Mouse (Mus musculus) hindbrain, embryonic 13.5 days (tissue): ENCODE data around the gene Ppbp. TPM values are rescaled to one million over a fixed set of nuclear protein-coding genes. Genes with fewer than 3 reads are reported as not detected.
A peak's percentile ranks its signal among the peaks of the same experiment; 100 is the strongest.

Source experiments
- ATAC-seq: fragments of 200-750 bp; cut with Nextera tagmentation; 2 replicates; pipeline ENCODE4 v1.8.0; 2017; ENCODE audit warnings: moderate TSS enrichment; ENCODE audit not compliant: low FRiP score
- H3K27ac ChIP-seq: fragments of 300-500 bp; sonication (generic); 2 replicates; pipeline ENCODE4 v1.5.1; 2015; ENCODE audit warnings: inconsistent platforms, mild to moderate bottlenecking, moderate library complexity
- H3K27me3 ChIP-seq: fragments of 300-500 bp; sonication (generic); 2 replicates; pipeline ENCODE4 v1.6.1; 2015; ENCODE audit warnings: mild to moderate bottlenecking, inconsistent platforms
- H3K36me3 ChIP-seq: fragments of 300-500 bp; sonication (generic); 2 replicates; pipeline ENCODE4 v1.6.1; 2015; ENCODE audit warnings: mild to moderate bottlenecking, inconsistent platforms
- H3K4me1 ChIP-seq: fragments of 300-500 bp; sonication (generic); replicated peaks from 2 replicates; pipeline ENCODE4 v1.6.1; 2015; ENCODE audit warnings: inconsistent platforms
- H3K4me2 ChIP-seq: fragments of 300-500 bp; sonication (generic); 2 replicates; pipeline ENCODE4 v1.6.1; 2015; ENCODE audit warnings: inconsistent platforms, mild to moderate bottlenecking, moderate library complexity
- H3K4me3 ChIP-seq: fragments of 300-500 bp; sonication (generic); 2 replicates; pipeline ENCODE4 v1.5.1; 2015; ENCODE audit warnings: mild to moderate bottlenecking, inconsistent platforms
- H3K9ac ChIP-seq: fragments of 300-500 bp; sonication (generic); 2 replicates; pipeline ENCODE4 v1.6.1; 2015; ENCODE audit warnings: mild to moderate bottlenecking, inconsistent platforms
- H3K9me3 ChIP-seq: fragments of 300-500 bp; sonication (generic); 2 replicates; pipeline ENCODE4 v1.6.1; 2016; ENCODE audit warnings: inconsistent platforms
- WGBS: fragments of 180-500 bp; shearing (Covaris S2); methylation state at CpG from one replicate; pipeline ENCODE4 v1.1.7; 2015; 5-methylcytosine and 5-hydroxymethylcytosine counted together
- polyA plus RNA-seq: library from polyadenylated mRNA; unstranded; fragments of >200 nt; fragmentation: Nextera tagmentation; extraction: Ambion mirVana; gene quantifications from 2 replicates; pipeline ENCODE4 v1.2.1, GENCODE M21; 2015

Gene Ppbp
- 4.0 and 4.4 TPM in 2 replicates for polyA plus RNA-seq

- Histone ChIP-seq H3K4me2 (no peak within 1 kb of the TSS), H3K9me3 (no peaks in the 10 kb centered on the region), H3K27ac (no peak within 1 kb of the TSS), H3K27me3 (no peaks in the 10 kb centered on the region), H3K4me1 (no peaks in the 10 kb centered on the region), H3K9ac (no peak within 1 kb of the TSS), H3K4me3 (no peak within 1 kb of the TSS), H3K36me3 (no peaks in the 10 kb centered on the region)
- no peak for ATAC-seq
- WGBS = 73% methylated on average over 3 of the region's 3 CpGs
Measured at GRCm38 (mm10) chr5:90768218-90768617, at the start of gene Ppbp. Gene Ppbp (plus strand): TSS chr5:90768518.

GRCm38 (mm10) chr5:90722656-90723055 is 45.7 kb upstream of the Ppbp start:
- no peak for ATAC-seq
- H3K9me3 ChIP-seq = peaks cover 3% of the 10 kb centered on the region; the same call in 1 of the 2 replicates
- no peak overlapping the region for H3K27ac ChIP-seq
- WGBS = 93% methylated on average over 3 of the region's 3 CpGs
- H3K36me3 ChIP-seq = no peaks in the 10 kb centered on the region
- no peak overlapping the region for H3K4me3 ChIP-seq
- H3K4me2 ChIP-seq = no peak overlapping the region
- no peak overlapping the region for H3K9ac ChIP-seq
- H3K4me1 ChIP-seq = no peaks in the 10 kb centered on the region
- H3K27me3 ChIP-seq = no peaks in the 10 kb centered on the region

GRCm38 (mm10) chr5:90728254-90728653 is 40.1 kb upstream of the Ppbp start:
- no peak overlapping the region for H3K9ac ChIP-seq
- H3K4me1 ChIP-seq = no peaks in the 10 kb centered on the region
- WGBS = 73% methylated on average over 3 of the region's 3 CpGs
- ATAC-seq = no peak
- no peaks in the 10 kb centered on the region for H3K36me3 ChIP-seq
- no peak overlapping the region for H3K27ac ChIP-seq
- peaks cover 3% of the 10 kb centered on the region; the same call in 1 of the 2 replicates for H3K9me3 ChIP-seq
- no peaks in the 10 kb centered on the region for H3K27me3 ChIP-seq
- H3K4me3 ChIP-seq = no peak overlapping the region
- no peak overlapping the region for H3K4me2 ChIP-seq

- Histone ChIP-seq H3K4me1 (no peaks in the 10 kb centered on the region), H3K9ac (no peak overlapping the region), H3K4me2 (no peak overlapping the region), H3K4me3 (no peak overlapping the region), H3K27ac (no peak overlapping the region), H3K36me3 (no peaks in the 10 kb centered on the region), H3K9me3 (peaks cover 3% of the 10 kb centered on the region; the same call in 1 of the 2 replicates), H3K27me3 (no peaks in the 10 kb centered on the region)
- no peak for ATAC-seq
- 85% methylated on average over 4 of the region's 4 CpGs for WGBS
Measured at GRCm38 (mm10) chr5:90731480-90731879, 36.8 kb upstream of the Ppbp start.

- Histone ChIP-seq H3K9me3 (no peaks in the 10 kb centered on the region), H3K4me2 (no peak overlapping the region), H3K27me3 (no peaks in the 10 kb centered on the region), H3K36me3 (no peaks in the 10 kb centered on the region), H3K27ac (no peak overlapping the region), H3K4me3 (no peak overlapping the region), H3K4me1 (no peaks in the 10 kb centered on the region), H3K9ac (no peak overlapping the region)
- ATAC-seq = no peak
- 72% methylated on average over 4 of the region's 4 CpGs for WGBS
Measured at GRCm38 (mm10) chr5:90742029-90742428, 26.3 kb upstream of the Ppbp start.

GRCm38 (mm10) chr5:90753934-90754333 is 14.4 kb upstream of the Ppbp start:
- H3K27ac ChIP-seq = no peak overlapping the region
- no peak overlapping the region for H3K4me2 ChIP-seq
- 95% methylated on average over 1 of the region's 1 CpGs for WGBS
- H3K27me3 ChIP-seq = peaks cover 12% of the 10 kb centered on the region; the same call in 1 of the 2 replicates
- H3K4me3 ChIP-seq = no peak overlapping the region
- no peaks in the 10 kb centered on the region for H3K9me3 ChIP-seq
- peaks cover 10% of the 10 kb centered on the region for H3K4me1 ChIP-seq
- ATAC-seq = no peak
- no peak overlapping the region for H3K9ac ChIP-seq
- no peaks in the 10 kb centered on the region for H3K36me3 ChIP-seq

GRCm38 (mm10) chr5:90758020-90758605 is 10.2 kb upstream of the Ppbp start:
- H3K27ac ChIP-seq = no peak overlapping the region
- no peaks in the 10 kb centered on the region for H3K36me3 ChIP-seq
- no peak overlapping the region for H3K4me3 ChIP-seq
- H3K4me1 ChIP-seq = peaks cover 16% of the 10 kb centered on the region
- H3K27me3 ChIP-seq = peaks cover 32% of the 10 kb centered on the region
- WGBS = 48% methylated on average over 5 of the region's 5 CpGs
- H3K9ac ChIP-seq = no peak overlapping the region
- no peak overlapping the region for H3K4me2 ChIP-seq
- H3K9me3 ChIP-seq = no peaks in the 10 kb centered on the region
- ATAC-seq = no peak

GRCm38 (mm10) chr5:90759077-90760065 is 8.9 kb upstream of the Ppbp start, which contains the start of gene Cxcl5:
Gene Cxcl5 (plus strand): TSS chr5:90759360.
- Histone ChIP-seq H3K9ac (peak within 1 kb of the TSS; percentile 82), H3K36me3 (no peaks in the 10 kb centered on the region), H3K27me3 (peaks cover 32% of the 10 kb centered on the region), H3K9me3 (no peaks in the 10 kb centered on the region), H3K27ac (no peak within 1 kb of the TSS), H3K4me1 (peaks cover 16% of the 10 kb centered on the region), H3K4me3 (peak within 1 kb of the TSS; percentile 53), H3K4me2 (peak within 1 kb of the TSS; percentile 88)
- WGBS = 4% methylated on average over 32 of the region's 32 CpGs
- ATAC-seq = peak; percentile 82

- Histone ChIP-seq H3K9me3 (no peaks in the 10 kb centered on the region), H3K4me2 (no peak overlapping the region), H3K36me3 (no peaks in the 10 kb centered on the region), H3K27ac (no peak overlapping the region), H3K4me3 (no peak overlapping the region), H3K4me1 (peaks cover 16% of the 10 kb centered on the region), H3K27me3 (peaks cover 32% of the 10 kb centered on the region), H3K9ac (no peak overlapping the region)
- no peak for ATAC-seq
- WGBS = 53% methylated on average over 4 of the region's 4 CpGs
Measured at GRCm38 (mm10) chr5:90760303-90760702, 8.0 kb upstream of the Ppbp start.

- H3K27ac ChIP-seq = no peak overlapping the region
- H3K4me2 ChIP-seq = no peak overlapping the region
- ATAC-seq = no peak
- H3K9ac ChIP-seq = no peak overlapping the region
- H3K9me3 ChIP-seq = no peaks in the 10 kb centered on the region
- H3K4me3 ChIP-seq = no peak overlapping the region
- no peaks in the 10 kb centered on the region for H3K36me3 ChIP-seq
- H3K27me3 ChIP-seq = peaks cover 32% of the 10 kb centered on the region
- 97% methylated on average over 2 of the region's 2 CpGs for whole genome bisulfite sequencing
- H3K4me1 ChIP-seq = peaks cover 16% of the 10 kb centered on the region
Measured at GRCm38 (mm10) chr5:90760844-90761243, 7.5 kb upstream of the Ppbp start.

- Histone ChIP-seq H3K27ac (no peak overlapping the region), H3K9me3 (no peaks in the 10 kb centered on the region), H3K9ac (no peak overlapping the region), H3K27me3 (peaks cover 32% of the 10 kb centered on the region), H3K4me1 (peaks cover 16% of the 10 kb centered on the region), H3K36me3 (no peaks in the 10 kb centered on the region), H3K4me2 (no peak overlapping the region), H3K4me3 (no peak overlapping the region)
- no peak for ATAC-seq
- WGBS = 86% methylated on average over 3 of the region's 3 CpGs
Measured at GRCm38 (mm10) chr5:90761834-90762233, 6.5 kb upstream of the Ppbp start.

GRCm38 (mm10) chr5:90763912-90764665 is 4.2 kb upstream of the Ppbp start:
- Histone ChIP-seq H3K27me3 (peaks cover 19% of the 10 kb centered on the region), H3K4me1 (peaks cover 4% of the 10 kb centered on the region), H3K9me3 (no peaks in the 10 kb centered on the region), H3K4me2 (no peak overlapping the region), H3K9ac (no peak overlapping the region), H3K4me3 (no peak overlapping the region), H3K36me3 (no peaks in the 10 kb centered on the region), H3K27ac (no peak overlapping the region)
- 82% methylated on average over 12 of the region's 12 CpGs for WGBS
- ATAC-seq = no peak
